ENCODE assay signal across 12 mouse cellular contexts in genomic region chr16:46107431-46107830, GRCm38 (mm10). TPM values are rescaled to one million over a fixed set of nuclear protein-coding genes. Genes with fewer than 3 reads are reported as not detected.
"Had no signal": no experiment of that assay in that cellular context is flagged by ENCODE, and none has a peak within 500 bp of the region (broad histone marks: within the 10 kb centered on the region; RNA-seq: fewer than 3 reads in every experiment).

No protein-coding gene starts in this region.

- H3K36me3 ChIP-seq: limb, embryonic 10.5 days; liver, embryonic 15.5 days; midbrain, embryonic 12.5 days had no signal

- H3K4me3 ChIP-seq: left cerebral cortex, adult 2 months; limb, embryonic 10.5 days; liver, embryonic 15.5 days; midbrain, embryonic 12.5 days had no signal

- DNase-seq: kidney, adult 11 months; kidney, postnatal 10 days; lung, embryonic 14.5 days; lung, postnatal 10 days; lung, postnatal 4 days; right cerebral cortex, postnatal 14 days had no signal

- H3K27ac ChIP-seq: left cerebral cortex, adult 2 months; limb, embryonic 10.5 days; liver, embryonic 15.5 days; midbrain, embryonic 12.5 days had no signal

- H3K4me1 ChIP-seq: limb, embryonic 10.5 days; liver, embryonic 15.5 days; midbrain, embryonic 12.5 days had no signal

- H3K27me3 ChIP-seq: liver, embryonic 15.5 days; midbrain, embryonic 12.5 days had no signal

RNA-seq across cellular contexts. Expression of gene Cd96, which starts 12.6 kb away (rescaled TPM):
- total RNA-seq: left cerebral cortex, postnatal 14 days had no signal
- polyA plus RNA-seq: kidney, embryonic 14.5 days; limb, embryonic 10.5 days; lung, embryonic 14.5 days; midbrain, embryonic 12.5 days had no signal
